Mouse (Mus musculus): ENCODE measurements around the gene Nans.

DNA sequence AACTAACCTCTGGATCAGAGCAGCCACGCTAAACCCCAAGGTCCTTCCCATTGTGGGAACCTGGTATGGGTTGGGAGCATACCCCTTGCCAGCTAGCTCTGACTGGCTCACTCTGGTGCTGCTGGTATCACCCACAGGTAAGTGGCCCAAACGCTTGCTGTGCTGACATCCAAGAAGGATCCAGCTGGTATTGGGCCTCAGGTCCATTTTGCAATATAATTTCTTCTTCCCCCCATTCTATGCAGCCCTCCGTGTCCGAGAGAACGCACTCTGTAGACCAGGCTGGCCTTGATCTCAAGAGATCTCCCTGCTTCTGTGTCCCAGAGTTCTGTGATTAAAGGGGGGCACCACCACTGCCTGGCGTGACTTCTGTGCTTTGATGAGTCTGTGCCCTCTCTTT, 4.0 kb downstream of the Nans start:
- TF ChIP-seq CTCF (IDR thresholded peaks at IDR 0.05), result no peak
- no peak for TF ChIP-seq EP300 (IDR thresholded peaks at IDR 0.05)

All from lung, postnatal 0 days (tissue).